Mouse (Mus musculus): Measurements from ENCODE around the gene 4930442H23Rik.
"Not testable (repeated sequence)": the region's sequence is repeated elsewhere in the genome, so short reads cannot be mapped to it uniquely, and the experiment has no call there.

- TF ChIP-seq POLR2A, CTCF (IDR thresholded peaks at IDR 0.05; ENCODE audit: insufficient read depth, low read depth, low read length): not testable (repeated sequence)
Measured at GRCm38 (mm10) chr10:81169411-81169900, 14.2 kb downstream of the 4930442H23Rik start.

Measured in olfactory bulb, adult 2 months (tissue).